Mouse (Mus musculus): Measurements from ENCODE around the gene Klk12. TPM values are rescaled to one million over a fixed set of nuclear protein-coding genes. Genes with fewer than 3 reads are reported as not detected.

Klk12 gene
- polyA plus RNA-seq, 1 experiment from 2014 or later: not detected

DNA sequence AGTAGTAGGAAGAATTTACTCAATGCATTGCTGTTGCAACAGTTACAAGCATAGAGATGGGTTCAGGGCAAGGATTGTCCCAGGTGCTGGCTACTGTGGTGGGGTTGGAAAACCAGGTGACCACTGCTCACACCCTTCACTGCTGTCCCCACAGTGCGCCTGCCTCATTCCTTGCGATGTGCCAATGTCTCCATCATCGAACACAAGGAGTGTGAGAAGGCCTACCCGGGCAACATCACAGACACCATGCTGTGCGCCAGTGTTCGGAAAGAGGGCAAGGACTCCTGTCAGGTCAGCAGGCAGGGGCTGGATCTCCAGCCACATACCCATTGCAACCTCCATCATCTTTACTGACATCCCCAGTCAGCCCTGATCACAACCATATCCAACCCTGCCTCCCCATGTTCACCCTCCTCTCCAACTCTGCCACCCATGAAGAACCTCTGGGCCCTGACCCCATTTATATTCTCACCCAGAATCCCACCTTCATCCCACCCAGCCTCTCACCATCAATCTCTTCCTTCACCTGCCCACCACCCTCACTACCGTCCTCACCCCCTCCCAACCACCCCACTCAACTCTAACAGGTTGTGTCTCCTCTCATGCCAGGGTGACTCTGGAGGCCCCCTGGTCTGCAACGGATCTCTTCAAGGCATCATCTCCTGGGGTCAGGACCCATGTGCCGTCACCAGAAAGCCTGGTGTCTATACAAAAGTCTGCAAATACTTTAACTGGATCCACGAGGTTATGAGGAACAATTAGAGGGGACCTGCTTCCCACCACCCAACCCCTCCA, 9.7 kb downstream of the Klk12 start:
- no peak overlapping the region for H3K27ac ChIP-seq
- peaks cover 11% of the 10 kb centered on the region for H3K4me1 ChIP-seq
- no peaks in the 10 kb centered on the region for H3K36me3 ChIP-seq
- H3K4me3 ChIP-seq: no peak overlapping the region
- WGBS: 77% methylated on average over 10 of the region's 10 CpGs
- no peaks in the 10 kb centered on the region for H3K9me3 ChIP-seq
- peaks cover 25% of the 10 kb centered on the region for H3K27me3 ChIP-seq (ENCODE audit: insufficient read depth, poor library complexity, severe bottlenecking)
- DNase-seq (ENCODE audit: low spot score): no peak

DNA sequence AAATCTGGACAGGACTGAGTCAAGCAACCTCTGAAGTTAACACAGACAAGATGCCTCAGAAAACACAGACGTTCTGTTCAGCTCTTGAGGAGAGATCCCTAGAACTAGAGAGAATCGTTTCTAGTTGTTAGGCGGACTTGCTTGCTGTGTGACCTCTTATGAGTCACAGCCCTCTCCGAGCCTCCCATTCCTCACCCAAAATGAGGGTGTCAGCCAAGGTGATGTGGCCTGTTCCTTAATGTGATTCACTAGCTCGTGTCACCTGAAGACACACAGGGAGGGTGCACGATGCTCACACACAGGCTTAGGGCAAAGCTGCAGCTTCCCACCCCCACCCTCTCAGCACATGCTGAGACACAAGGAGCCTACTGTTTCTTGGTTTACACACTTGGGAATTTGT, 11.5 kb downstream of the Klk12 start:
- DNase-seq (ENCODE audit: low spot score): no peak
- H3K36me3 ChIP-seq: no peaks in the 10 kb centered on the region
- no peaks in the 10 kb centered on the region for H3K9me3 ChIP-seq
- 51% methylated on average over 6 of the region's 6 CpGs for WGBS
- H3K27me3 ChIP-seq (ENCODE audit: insufficient read depth, poor library complexity, severe bottlenecking): peaks cover 40% of the 10 kb centered on the region
- peaks cover 7% of the 10 kb centered on the region for H3K4me1 ChIP-seq
- H3K4me3 ChIP-seq: no peak overlapping the region
- H3K27ac ChIP-seq: no peak overlapping the region

DNA sequence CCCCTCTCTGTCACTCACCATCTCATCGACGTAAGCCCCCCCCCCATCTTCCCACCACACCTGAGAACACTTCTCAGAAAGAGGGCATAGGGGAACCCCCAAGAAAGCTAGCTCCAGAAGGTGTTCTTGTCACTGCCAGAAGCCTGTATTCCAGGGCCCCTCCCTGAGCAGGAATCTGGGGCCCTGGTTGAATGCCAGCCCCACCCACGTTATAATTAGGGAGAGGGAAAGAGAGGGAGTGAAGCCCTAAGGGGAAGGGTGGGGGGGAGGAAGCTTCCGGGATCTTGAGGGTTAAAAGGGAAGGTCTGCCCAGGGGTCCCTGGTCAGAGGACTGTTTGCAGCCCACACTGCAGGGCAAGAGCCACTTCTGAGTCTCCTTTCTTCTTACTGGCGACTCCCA, 12.0 kb downstream of the Klk12 start, which contains the start of gene Klk10:
TSS of gene Klk10 (plus strand) at position 290 of the 400 bp plus-strand sequence.
- H3K9me3 ChIP-seq: no peaks in the 10 kb centered on the region
- 40% methylated on average over 5 of the region's 5 CpGs for WGBS
- DNase-seq (ENCODE audit: low spot score): no peak
- no peak within 1 kb of the TSS for H3K4me3 ChIP-seq
- H3K36me3 ChIP-seq: no peaks in the 10 kb centered on the region
- H3K27ac ChIP-seq: no peak within 1 kb of the TSS
- peaks cover 40% of the 10 kb centered on the region for H3K27me3 ChIP-seq (ENCODE audit: insufficient read depth, poor library complexity, severe bottlenecking)
- H3K4me1 ChIP-seq: peaks cover 7% of the 10 kb centered on the region

DNA sequence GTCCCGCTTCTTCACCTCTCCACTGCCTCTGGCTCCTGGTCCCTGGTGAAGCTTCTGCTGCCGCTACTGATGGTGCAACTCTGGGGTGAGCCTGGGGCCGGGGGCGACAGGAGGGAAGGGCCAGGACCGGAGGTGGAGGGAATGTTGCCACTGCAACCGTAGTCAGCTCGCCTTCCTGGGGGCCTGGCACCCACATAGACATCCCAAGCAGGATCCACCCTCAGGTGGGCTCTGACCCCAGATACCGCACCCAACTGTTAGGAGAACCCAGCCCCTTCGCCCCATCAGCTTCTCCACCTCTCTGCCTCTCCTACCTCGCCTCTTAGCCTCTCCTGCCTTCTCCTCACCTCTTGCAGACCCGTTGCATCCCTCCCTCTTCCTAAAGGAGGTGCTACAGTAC, 12.8 kb downstream of the Klk12 start:
- DNase-seq (ENCODE audit: low spot score): no peak
- H3K4me3 ChIP-seq: no peak overlapping the region
- no peaks in the 10 kb centered on the region for H3K36me3 ChIP-seq
- peaks cover 40% of the 10 kb centered on the region for H3K27me3 ChIP-seq (ENCODE audit: insufficient read depth, poor library complexity, severe bottlenecking)
- WGBS: 75% methylated on average over 11 of the region's 11 CpGs
- H3K27ac ChIP-seq: no peak overlapping the region
- no peaks in the 10 kb centered on the region for H3K9me3 ChIP-seq
- H3K4me1 ChIP-seq: peaks cover 7% of the 10 kb centered on the region

DNA sequence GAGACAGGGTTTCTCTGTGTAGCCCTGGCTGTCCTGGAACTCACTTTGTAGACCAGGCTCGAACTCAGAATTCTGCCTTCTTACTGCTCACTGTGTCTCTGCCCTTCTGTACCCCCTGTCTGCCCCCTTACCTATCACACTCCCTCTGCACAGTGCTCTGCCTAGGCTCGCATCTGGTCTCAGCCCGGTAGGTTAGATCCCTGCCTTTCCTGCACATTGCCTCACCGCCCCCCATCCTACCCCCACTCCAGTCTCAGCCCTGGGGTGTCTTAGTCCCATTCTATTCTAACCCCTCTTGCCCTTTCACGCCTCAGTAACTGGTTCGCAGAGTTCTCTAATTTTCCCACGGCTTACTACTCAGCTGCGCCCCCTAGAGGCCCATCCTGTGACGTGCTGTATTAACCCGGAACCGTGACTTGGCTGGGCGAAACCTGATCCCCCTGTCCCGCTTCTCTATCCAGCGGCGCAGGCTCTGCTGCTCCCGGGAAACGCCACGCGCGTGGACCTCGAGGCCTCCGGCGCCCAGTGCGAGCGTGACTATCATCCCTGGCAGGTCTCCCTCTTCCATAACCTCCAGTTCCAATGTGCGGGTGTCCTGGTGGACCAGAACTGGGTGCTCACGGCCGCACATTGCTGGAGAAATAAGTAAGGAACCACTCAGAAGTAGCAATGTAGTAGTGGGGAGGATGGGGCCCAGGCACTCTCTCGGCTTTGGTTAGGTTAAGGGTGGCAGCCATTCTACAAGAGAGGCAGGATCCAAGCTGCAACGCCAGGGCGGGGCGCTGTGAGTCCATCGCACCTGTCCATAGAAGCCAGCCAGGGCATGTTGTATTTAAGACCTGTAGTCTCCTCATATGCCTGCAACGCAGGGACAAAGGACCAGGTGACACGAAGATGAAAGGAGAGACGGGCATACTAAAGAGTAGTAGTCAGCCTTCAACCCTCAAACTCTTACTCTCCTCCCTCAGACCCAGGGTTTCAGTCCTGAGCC, 13.9 kb downstream of the Klk12 start:
- peak; percentile 87 for DNase-seq (ENCODE audit: low spot score)
- 8% methylated on average over 36 of the region's 36 CpGs for WGBS
- Histone ChIP-seq H3K27me3 (ENCODE audit: insufficient read depth, poor library complexity, severe bottlenecking) (peaks cover 40% of the 10 kb centered on the region), H3K4me1 (peaks cover 7% of the 10 kb centered on the region), H3K27ac (0 out of 2 replicates have a peak overlapping the region, but pooled peaks have one; percentile 52), H3K36me3 (no peaks in the 10 kb centered on the region), H3K9me3 (no peaks in the 10 kb centered on the region), H3K4me3 (peak overlapping the region; percentile 52)

DNA sequence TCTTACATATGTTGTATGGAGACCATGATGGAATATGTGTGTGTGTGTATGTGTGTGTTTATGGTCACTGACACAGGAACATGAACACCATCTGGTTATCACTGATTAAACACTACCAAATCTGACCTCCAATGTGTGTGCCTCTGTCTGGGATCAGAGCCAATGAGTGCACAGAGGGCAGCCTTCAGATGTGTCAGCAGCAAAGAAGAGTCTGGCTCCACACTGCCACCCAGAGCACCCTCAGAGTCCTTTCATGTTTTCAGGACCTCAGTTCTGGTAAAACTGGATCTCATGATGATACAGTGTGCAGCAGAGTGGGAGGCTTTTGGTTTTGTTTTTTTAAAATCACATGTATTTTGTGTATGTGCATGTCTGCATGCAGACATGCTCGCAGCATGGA, 16.6 kb downstream of the Klk12 start:
- peaks cover 7% of the 10 kb centered on the region for H3K4me1 ChIP-seq
- H3K27me3 ChIP-seq (ENCODE audit: insufficient read depth, poor library complexity, severe bottlenecking): peaks cover 40% of the 10 kb centered on the region
- no peak overlapping the region for H3K4me3 ChIP-seq
- 77% methylated on average over 1 of the region's 1 CpGs for WGBS
- no peaks in the 10 kb centered on the region for H3K36me3 ChIP-seq
- no peak for DNase-seq (ENCODE audit: low spot score)
- H3K9me3 ChIP-seq: no peaks in the 10 kb centered on the region
- no peak overlapping the region for H3K27ac ChIP-seq

DNA sequence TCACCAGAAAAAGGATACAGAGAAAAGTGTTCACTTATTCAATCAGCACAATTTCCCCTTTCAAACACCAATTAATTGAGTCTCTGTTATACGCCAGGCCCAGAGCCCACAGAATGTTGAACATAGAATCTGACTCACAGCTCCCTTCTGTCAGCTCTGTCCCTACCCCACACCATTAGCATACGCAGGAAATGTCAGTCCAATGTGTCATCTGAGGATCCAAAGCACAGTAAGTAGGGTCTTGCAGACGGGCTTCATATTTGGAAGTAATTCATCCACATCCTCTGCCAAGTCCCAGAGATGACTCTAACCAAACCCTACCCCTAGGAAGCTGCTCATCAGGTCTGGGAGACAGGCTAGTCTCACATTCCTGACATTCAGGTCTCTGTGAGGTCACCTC, 19.4 kb downstream of the Klk12 start:
- no peak overlapping the region for H3K4me3 ChIP-seq
- no peak overlapping the region for H3K27ac ChIP-seq
- H3K27me3 ChIP-seq (ENCODE audit: insufficient read depth, poor library complexity, severe bottlenecking): peaks cover 18% of the 10 kb centered on the region
- H3K4me1 ChIP-seq: no peaks in the 10 kb centered on the region
- H3K9me3 ChIP-seq: no peaks in the 10 kb centered on the region
- no peaks in the 10 kb centered on the region for H3K36me3 ChIP-seq
- 70% methylated on average over 3 of the region's 3 CpGs for WGBS
- no peak for DNase-seq (ENCODE audit: low spot score)

DNA sequence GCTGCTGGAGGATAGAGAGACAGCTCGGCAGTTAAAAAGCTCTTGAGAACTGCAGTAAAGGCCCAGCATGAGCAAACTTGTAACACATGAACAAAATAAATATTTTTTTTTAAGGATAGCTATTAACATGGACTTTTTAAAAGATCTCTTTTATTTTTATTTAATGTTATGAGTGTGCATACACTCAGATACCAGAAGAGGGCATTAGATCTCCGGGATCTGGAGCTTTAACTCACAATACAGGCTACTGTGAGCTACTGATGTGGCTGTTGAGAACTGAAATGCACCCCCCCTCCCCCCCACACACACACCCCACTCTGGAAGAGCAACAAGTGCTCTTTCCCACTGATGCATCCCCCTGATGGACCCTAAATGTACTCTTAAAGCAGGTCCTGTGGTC, 20.6 kb downstream of the Klk12 start:
- no peak for DNase-seq (ENCODE audit: low spot score)
- H3K27me3 ChIP-seq (ENCODE audit: insufficient read depth, poor library complexity, severe bottlenecking): peaks cover 12% of the 10 kb centered on the region
- WGBS: 61% methylated on average over 2 of the region's 2 CpGs
- H3K36me3 ChIP-seq: no peaks in the 10 kb centered on the region
- H3K4me1 ChIP-seq: no peaks in the 10 kb centered on the region
- H3K4me3 ChIP-seq: no peak overlapping the region
- H3K27ac ChIP-seq: no peak overlapping the region
- no peaks in the 10 kb centered on the region for H3K9me3 ChIP-seq

DNA sequence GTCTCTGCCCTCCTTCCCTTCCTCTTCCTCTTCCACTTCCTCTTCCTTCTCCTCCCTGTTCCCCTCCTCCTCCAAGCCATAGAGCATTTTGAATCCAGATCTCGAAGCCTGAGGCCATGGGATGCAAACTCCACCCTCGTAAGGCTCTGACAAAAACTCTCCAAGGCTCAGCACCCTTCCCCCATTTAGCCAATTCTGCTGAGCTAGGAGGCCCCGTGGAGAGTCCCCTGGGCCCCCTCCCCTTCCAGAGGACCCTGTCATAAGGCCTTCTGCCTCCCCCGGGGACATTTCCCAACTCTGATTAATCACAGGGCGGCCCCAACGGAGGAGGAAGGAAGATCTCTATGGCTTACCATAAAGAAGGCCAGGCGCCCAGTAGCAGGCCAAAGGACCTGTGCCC, 22.9 kb downstream of the Klk12 start, which contains the start of gene Klk9:
TSS of gene Klk9 (plus strand) at position 301 of the 400 bp plus-strand sequence.
- 70% methylated on average over 7 of the region's 7 CpGs for WGBS
- Histone ChIP-seq H3K36me3 (no peaks in the 10 kb centered on the region), H3K27me3 (ENCODE audit: insufficient read depth, poor library complexity, severe bottlenecking) (peaks cover 30% of the 10 kb centered on the region), H3K4me3 (no peak within 1 kb of the TSS), H3K27ac (no peak within 1 kb of the TSS), H3K9me3 (no peaks in the 10 kb centered on the region), H3K4me1 (peaks cover 4% of the 10 kb centered on the region; the same call in 1 of the 2 replicates)
- no peak for DNase-seq (ENCODE audit: low spot score)

DNA sequence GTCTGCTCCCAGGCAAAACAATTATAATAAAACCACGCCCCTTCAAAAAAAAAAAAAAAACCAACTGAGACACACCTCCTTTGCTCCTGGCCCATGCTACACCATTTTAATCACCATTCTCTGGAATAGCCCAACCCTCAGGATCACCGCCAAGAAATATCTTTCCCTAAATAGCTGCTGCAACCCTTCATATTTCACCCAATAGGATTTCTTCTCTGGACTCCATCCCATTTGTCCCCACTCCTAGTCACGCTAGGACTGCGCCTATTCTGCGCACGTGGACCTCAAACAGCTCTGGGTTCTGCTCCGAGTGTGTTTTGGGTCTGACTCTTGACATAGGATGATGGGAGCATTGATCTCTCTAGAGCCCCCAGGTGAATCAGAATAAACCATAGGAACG, 27.7 kb downstream of the Klk12 start:
- no peak for DNase-seq (ENCODE audit: low spot score)

DNA sequence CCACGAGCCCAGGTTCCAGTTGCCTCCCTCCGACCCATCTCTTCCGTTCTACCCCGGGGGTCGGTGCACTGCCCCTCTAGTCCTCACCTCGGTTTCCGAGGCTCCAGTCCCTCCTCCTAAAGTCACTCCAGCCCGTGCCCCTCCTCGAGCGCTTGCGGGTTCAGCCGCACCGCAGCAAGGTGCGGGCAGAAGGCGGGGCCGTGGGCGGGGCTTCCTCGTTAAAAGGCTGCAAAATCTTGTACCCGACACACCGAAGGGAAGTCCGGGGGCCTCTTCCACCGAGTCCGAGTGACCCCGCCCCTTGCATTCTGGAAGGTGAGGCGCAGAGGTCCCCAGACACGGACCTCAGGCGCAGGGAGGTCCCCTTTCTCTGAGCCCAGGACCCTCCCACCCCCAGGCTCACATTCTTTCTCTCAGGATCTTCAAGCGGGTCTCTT, 28.7 kb downstream of the Klk12 start, which contains the start of gene Klk8:
TSS of gene Klk8 (plus strand) at position 245 of the 437 bp plus-strand sequence.
- Histone ChIP-seq H3K27me3 (ENCODE audit: insufficient read depth, poor library complexity, severe bottlenecking) (peaks cover 54% of the 10 kb centered on the region), H3K36me3 (no peaks in the 10 kb centered on the region), H3K9me3 (no peaks in the 10 kb centered on the region), H3K27ac (0 out of 2 replicates have a peak within 1 kb of the TSS, but pooled peaks have one; percentile 38), H3K4me3 (peak within 1 kb of the TSS; percentile 68), H3K4me1 (peaks cover 12% of the 10 kb centered on the region; the same call in 1 of the 2 replicates)
- under 1% methylated on average over 28 of the region's 28 CpGs for WGBS
- DNase-seq (ENCODE audit: low spot score): no peak

More for the DNA sequence above, 27.7 kb downstream of the Klk12 start:
- H3K27me3 ChIP-seq (ENCODE audit: insufficient read depth, poor library complexity, severe bottlenecking): peaks cover 54% of the 10 kb centered on the region
- peaks cover 12% of the 10 kb centered on the region; the same call in 1 of the 2 replicates for H3K4me1 ChIP-seq
- WGBS: 9% methylated on average over 8 of the region's 8 CpGs
- H3K9me3 ChIP-seq: no peaks in the 10 kb centered on the region
- H3K36me3 ChIP-seq: no peaks in the 10 kb centered on the region
- peak overlapping the region; percentile 68 for H3K4me3 ChIP-seq
- no peak overlapping the region for H3K27ac ChIP-seq

DNA sequence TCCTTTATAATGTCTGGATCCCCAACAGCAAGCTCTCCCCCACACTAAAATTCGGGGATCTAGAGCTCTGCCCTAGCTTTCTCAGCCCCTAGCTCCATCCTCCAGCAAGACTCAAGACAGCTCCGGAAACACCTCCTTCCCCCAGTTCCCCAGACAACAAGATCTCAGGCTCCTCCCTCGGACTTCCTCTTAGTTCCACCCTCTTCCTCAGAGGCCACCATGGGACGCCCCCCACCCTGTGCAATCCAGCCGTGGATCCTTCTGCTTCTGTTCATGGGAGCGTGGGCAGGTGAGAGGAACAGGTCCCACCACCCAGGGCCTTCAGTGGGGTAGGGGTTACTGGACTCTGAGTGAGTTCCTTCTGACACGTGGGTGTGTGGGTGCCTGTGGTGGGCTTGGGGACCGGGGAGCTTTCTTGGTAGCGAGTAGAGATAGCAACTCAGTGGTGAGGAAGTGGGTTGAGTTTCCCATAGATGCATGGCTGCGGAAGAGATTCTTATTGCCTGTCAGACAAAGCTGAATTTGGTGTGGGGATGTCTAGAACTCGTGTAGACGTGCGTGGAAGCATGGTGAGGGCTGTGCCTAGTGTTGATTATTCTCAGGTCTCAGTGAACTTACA, 29.3 kb downstream of the Klk12 start:
- 33% methylated on average over 13 of the region's 13 CpGs for WGBS
- DNase-seq (ENCODE audit: low spot score): no peak
- Histone ChIP-seq H3K4me1 (peaks cover 12% of the 10 kb centered on the region; the same call in 1 of the 2 replicates), H3K27ac (no peak overlapping the region), H3K36me3 (no peaks in the 10 kb centered on the region), H3K4me3 (peak overlapping the region; percentile 68), H3K27me3 (ENCODE audit: insufficient read depth, poor library complexity, severe bottlenecking) (peaks cover 54% of the 10 kb centered on the region), H3K9me3 (no peaks in the 10 kb centered on the region)
